Mouse (Mus musculus) cortical plate, adult 2 months (tissue): Measurements from ENCODE around the gene Nup210.

Experiments
- CTCF ChIP-seq: fragments of 200-500 bp; IDR thresholded peaks from 2 replicates; pipeline ENCODE4 v1.5.1; 2011; ENCODE audit warnings: mild to moderate bottlenecking, control low read depth, low read length; ENCODE audit not compliant: insufficient read depth; ENCODE audit errors: extremely low read depth
- POLR2A ChIP-seq: fragments of 200-500 bp; IDR thresholded peaks from 2 replicates; pipeline ENCODE4 v1.6.1; 2011; ENCODE audit warnings: mild to moderate bottlenecking, low read length, control low read depth; ENCODE audit not compliant: insufficient read depth; ENCODE audit errors: extremely low read depth

GRCm38 (mm10) chr6:91061296-91061695 is 55.3 kb downstream of the Nup210 start:
- TF ChIP-seq POLR2A (no peak), CTCF (no peak)
